Mouse (Mus musculus): Measurements from ENCODE around the gene Pigh.

The Pigh gene

DNA sequence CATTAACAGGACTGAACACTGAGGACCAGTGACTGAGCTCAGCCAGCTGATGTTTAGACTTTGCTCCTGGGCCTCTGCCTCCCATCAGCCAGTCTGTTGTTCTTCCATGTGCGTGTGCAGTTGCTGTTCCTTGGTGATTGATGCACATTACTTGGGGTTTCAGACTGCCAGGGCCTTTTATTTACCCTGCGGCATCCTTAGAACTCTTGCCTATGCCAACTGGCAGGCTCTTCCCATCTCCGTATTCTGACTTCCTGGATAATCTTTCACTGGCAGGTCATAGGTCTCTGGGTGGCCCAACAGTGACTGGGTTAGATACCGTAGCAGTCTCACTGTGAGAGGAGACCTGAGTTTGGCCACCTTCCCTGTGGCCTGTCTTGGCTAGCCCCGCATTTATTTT lies 21.9 kb downstream of the Pigh start:
- DNase-seq (ENCODE audit: low spot score), result no peak

- DNase-seq (ENCODE audit: low spot score), result no peak
Measured at GRCm38 (mm10) chr12:79066431-79066830, 23.0 kb downstream of the Pigh start.

DNA sequence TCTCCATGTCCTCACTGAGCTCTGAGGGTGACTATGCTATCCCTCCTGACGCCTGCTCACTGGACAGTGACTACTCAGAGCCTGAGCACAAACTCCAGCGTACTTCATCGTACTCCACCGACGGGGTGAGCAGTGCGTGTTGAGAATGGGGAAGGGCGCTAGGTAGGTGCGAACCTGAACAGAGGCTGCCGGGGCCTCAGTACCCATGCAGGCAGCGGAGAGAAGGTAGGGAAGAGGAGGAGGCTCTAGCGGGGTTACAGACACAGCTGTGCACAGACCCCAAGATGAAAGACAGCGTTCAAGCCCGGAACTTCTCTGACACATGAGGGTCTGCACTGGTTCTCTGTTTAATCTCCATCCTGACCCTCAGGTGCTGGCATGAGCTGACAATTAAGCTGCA lies 25.0 kb downstream of the Pigh start:
- DNase-seq (ENCODE audit: low spot score), result no peak

GRCm38 (mm10) chr12:79060766-79061652 lies 28.4 kb downstream of the Pigh start:
- DNase-seq (ENCODE audit: low spot score), result no peak

- DNase-seq (ENCODE audit: low spot score), result no peak
Measured at GRCm38 (mm10) chr12:79060134-79060533, 29.3 kb downstream of the Pigh start.

GRCm38 (mm10) chr12:79059573-79059972 lies 29.9 kb downstream of the Pigh start:
- no peak for DNase-seq (ENCODE audit: low spot score)

GRCm38 (mm10) chr12:79055276-79055675 lies 34.2 kb downstream of the Pigh start:
- DNase-seq (ENCODE audit: low spot score), result no peak

GRCm38 (mm10) chr12:79052073-79052472 lies 37.4 kb downstream of the Pigh start:
- DNase-seq (ENCODE audit: low spot score), result no peak

DNA sequence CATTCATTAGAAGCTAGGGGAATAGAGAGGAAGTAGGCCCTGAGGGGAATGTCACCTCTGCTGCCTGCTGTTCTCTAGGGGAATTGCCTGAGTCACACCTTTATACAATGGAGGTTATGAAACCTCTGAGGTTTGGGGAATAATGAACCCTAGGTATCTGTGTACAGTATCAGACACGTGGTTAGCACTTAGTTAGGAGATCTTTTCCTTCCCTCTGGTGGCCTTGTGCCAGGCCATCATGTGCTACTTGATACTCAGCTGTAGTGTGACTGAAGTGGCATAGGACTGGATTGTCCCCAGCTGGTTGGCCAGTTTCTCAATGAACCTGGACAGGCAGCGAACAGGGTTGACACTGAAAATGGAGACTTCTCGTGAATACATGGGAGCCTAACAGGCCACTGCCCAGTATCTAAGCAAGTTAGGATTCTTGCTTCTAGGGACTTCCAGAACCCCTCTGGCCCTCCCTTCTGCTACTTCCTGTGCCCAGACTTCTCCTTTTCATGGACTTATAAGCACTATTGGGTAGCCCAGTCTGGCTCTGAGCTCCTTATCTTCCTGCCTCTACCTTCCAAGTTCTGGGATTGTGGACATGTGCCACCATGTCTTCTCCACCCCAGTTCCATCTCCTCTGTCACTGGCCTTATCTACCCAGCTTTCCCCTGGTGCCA lies 38.8 kb downstream of the Pigh start:
- DNase-seq (ENCODE audit: low spot score), result no peak

GRCm38 (mm10) chr12:79049807-79050206 lies 39.6 kb downstream of the Pigh start:
- no peak for DNase-seq (ENCODE audit: low spot score)

DNA sequence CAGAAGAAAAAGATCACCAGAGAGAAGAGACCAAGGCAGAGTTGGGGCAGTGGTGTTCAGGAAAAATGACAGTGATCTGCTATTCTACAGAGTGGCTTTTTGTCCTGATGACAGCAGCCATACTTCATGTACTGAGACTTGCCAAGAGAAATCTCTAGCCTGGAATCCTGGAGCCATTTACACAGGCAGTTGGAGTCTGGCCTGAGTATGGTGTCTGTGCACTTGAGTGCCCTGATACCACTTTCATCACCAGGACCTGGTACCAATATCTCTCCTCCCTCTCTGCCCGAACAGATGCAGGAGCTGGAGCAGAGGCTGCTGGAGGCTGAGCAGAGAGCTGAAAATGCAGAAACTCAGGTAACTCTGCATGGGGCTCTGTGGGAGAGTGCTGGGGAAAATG lies 40.6 kb downstream of the Pigh start:
- no peak for DNase-seq (ENCODE audit: low spot score)

DNA sequence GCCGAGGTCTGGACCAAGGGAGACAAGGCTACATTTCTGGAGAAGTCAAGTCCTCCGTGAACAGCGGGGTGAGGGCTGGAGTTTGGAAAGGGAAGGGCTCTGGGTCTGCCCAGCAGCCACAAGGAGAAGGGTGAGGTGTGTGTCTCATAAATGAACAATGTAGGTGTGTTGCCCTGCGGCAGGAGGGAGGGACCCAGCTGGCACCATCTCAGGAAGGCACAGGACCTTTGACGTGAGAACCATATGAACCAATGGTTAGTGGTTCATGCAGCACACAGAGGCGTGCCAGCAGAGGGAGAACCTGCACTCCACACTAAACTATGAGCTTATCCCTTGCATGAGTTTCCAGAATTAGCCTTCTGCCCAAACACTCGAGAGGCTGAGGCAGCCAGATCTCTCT lies 42.2 kb downstream of the Pigh start:
- no peak for DNase-seq (ENCODE audit: low spot score)

GRCm38 (mm10) chr12:79046171-79046570 lies 43.3 kb downstream of the Pigh start:
- no peak for DNase-seq (ENCODE audit: low spot score)

DNA sequence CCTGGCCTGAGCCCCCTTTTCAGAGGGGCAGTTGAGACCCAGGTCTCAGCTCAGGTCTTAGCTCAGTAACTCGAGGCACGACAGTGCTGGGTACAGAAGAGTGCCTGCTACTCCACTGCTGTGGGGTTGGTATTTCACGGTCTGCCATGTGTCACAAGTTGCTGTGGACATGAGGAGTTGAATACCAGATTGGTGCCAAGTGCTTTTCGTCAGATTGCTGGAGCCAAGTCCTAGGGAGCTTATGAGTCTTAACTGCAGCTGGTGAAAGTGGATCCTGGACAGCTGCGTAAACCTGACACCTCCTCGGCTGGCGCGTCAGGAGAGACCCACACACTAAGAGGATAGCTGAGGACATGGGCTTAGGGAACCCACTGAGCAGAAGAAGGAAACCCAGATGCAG lies 44.8 kb downstream of the Pigh start:
- no peak for DNase-seq (ENCODE audit: low spot score)

GRCm38 (mm10) chr12:79041436-79041835 lies 48.0 kb downstream of the Pigh start:
- DNase-seq (ENCODE audit: low spot score), result no peak

DNA sequence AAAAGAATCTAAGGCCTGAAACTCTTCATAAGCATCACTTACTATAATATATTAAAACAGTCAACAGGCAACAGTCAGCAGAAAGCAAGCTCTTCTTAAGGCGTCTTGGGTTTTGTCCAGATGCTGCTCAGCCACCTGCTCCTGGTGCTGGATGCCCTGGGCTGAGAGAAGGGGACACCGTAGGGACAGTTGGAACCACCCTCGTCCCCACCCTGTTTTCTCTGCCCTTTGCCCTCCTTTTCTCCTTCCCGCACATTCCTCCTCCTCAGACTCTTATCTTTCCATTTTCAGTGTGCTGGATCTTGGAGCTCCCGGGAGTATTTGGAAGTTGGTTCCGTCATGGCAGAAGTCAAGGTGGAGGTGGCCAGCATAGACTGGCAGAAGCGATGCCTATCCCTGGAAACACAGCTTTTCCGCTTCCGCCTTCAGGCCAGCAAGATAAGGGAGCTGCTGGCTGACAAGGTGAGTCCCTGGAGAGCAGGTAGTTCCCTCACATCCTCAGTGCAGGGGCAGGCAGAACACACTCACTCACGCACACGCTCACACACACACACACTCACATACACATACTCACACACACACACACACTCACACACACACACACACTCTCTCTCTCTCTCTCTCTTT lies 49.1 kb downstream of the Pigh start:
- DNase-seq (ENCODE audit: low spot score), result no peak

DNA sequence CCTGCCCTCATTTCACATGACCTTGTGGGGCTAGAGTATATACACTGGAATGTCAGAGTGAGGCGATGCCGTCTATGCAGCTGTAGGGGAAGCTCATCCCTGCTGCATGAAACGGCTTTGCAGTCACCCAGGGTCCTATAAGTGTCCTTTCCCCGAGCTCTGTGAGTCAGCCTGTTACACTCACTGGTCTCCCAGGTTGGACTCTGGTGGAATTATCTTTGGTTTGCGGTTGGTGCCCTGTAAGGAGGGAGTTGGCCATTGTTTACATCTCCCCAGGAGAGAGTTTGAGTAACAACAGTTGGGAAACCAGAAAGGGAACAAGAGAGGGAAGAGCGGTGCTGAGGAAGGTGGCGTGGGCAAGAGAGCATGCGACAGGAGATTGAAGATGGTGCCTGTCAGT lies 49.7 kb downstream of the Pigh start:
- DNase-seq (ENCODE audit: low spot score), result no peak

GRCm38 (mm10) chr12:79035349-79035748 lies 54.1 kb downstream of the Pigh start:
- DNase-seq (ENCODE audit: low spot score), result no peak

DNA sequence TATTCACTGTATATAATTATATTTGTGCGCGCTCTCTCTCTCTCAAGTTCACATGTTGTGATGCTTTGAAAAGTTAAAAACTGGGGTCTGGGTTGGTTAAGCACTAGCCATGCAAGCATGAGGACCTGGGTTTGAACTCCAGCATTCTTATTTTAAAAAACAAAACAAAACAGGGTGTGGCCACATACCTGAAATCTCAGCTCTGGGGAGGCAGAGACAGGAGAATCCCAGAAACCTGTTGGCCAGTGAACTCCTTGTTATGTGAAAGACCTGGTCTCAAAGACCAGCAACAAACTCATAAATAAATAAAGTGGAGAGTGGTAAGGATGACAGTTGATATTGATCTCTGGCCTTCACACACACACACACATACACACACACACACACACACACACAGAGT lies 55.1 kb downstream of the Pigh start:
- DNase-seq (ENCODE audit: low spot score), result no peak

All from left cerebral cortex, adult 11 months (tissue).